Mouse (Mus musculus): ENCODE results near the gene Ttyh2.

GRCm38 (mm10) chr11:114642926-114643325 is 32.3 kb upstream of the Ttyh2 start:
- TF ChIP-seq CTCF (IDR thresholded peaks at IDR 0.05; ENCODE audit: low read depth, low read length), result no peak
- TF ChIP-seq POLR2A (IDR thresholded peaks at IDR 0.05; ENCODE audit: extremely low read depth, insufficient read depth, low read length), result no peak

Data from liver, adult 2 months (tissue).